Mouse (Mus musculus) G1E (cell line): ENCODE measurements around the gene Tmem156. TPM values are rescaled to one million over a fixed set of nuclear protein-coding genes. Genes with fewer than 3 reads are reported as not detected.

Experiments
- ATAC-seq: 2 replicates; pipeline ENCODE4 v1.8.0; 2016; ENCODE audit warnings: mild to moderate bottlenecking; ENCODE audit not compliant: insufficient number of reproducible peaks, poor library complexity, low FRiP score, severe bottlenecking; ENCODE audit errors: extremely low read depth
- DNase-seq: peaks from one replicate; pipeline ENCODE4 v3.0.0; 2012; ENCODE audit warnings: low spot score
- H3K27me3 ChIP-seq: 2 replicates; pipeline ENCODE4 v1.6.1; 2012; ENCODE audit warnings: mild to moderate bottlenecking, low read length, inconsistent platforms; ENCODE audit not compliant: insufficient read depth
- H3K36me3 ChIP-seq: replicated peaks from 2 replicates; pipeline ENCODE3; 2012; ENCODE audit warnings: mild to moderate bottlenecking, inconsistent platforms
- H3K4me1 ChIP-seq: 2 replicates; pipeline ENCODE4 v1.6.1; 2012; ENCODE audit warnings: low read depth, low read length, inconsistent platforms, mixed read lengths; ENCODE audit not compliant: insufficient read depth
- H3K4me3 ChIP-seq: 2 replicates; pipeline ENCODE4 v1.5.1; 2012; ENCODE audit warnings: low read depth, mild to moderate bottlenecking, inconsistent platforms, low read length, moderate library complexity, mixed read lengths
- H3K9me3 ChIP-seq: replicated peaks from 2 replicates; pipeline ENCODE4 v1.6.1; 2012; ENCODE audit warnings: inconsistent platforms
- CTCF ChIP-seq: IDR thresholded peaks from 2 replicates; pipeline ENCODE4 v1.5.1; 2012; ENCODE audit warnings: low read depth, low read length, inconsistent platforms, mixed read lengths
- GATA1 ChIP-seq: IDR thresholded peaks from 2 replicates; pipeline ENCODE4 v1.6.1; 2012; ENCODE audit warnings: borderline replicate concordance, low read length, inconsistent platforms, mixed read lengths
- GATA2 ChIP-seq: IDR thresholded peaks from 2 replicates; pipeline ENCODE4 v1.6.1; 2012; ENCODE audit warnings: low read depth, low read length, inconsistent platforms, borderline replicate concordance
- POLR2AphosphoS5 ChIP-seq: IDR thresholded peaks from 2 replicates; pipeline ENCODE4 v1.6.1; 2012; ENCODE audit warnings: low read depth, low read length, inconsistent platforms; ENCODE audit not compliant: insufficient replicate concordance
- TAL1 ChIP-seq: conservative IDR thresholded peaks from 2 replicates; pipeline ENCODE4 v1.6.1; 2012; ENCODE audit warnings: low read depth, low read length, inconsistent platforms, mixed read lengths
- polyA plus RNA-seq: library from polyadenylated mRNA; stranded (reverse); fragments of >175 nt; gene quantifications from 2 replicates; pipeline ENCODE4 v1.2.3, GENCODE M21; 2012
- total RNA-seq, 2 experiments: library from RNA; stranded (forward) in 1 of 2; stranded (reverse) in 1 of 2; fragments of 200-1000 nt in 1 of 2; fragments of >200 nt in 1 of 2; fragmentation: Nextera tagmentation in 1 of 2; gene quantifications; 2 replicates each; pipeline ENCODE4 v1.2.3; 2014 to 2017

Gene Tmem156
- total and polyA plus RNA-seq, 3 experiments: 2.7 TPM; not detected in 2

GRCm38 (mm10) chr5:65045642-65046370, 46.1 kb downstream of the Tmem156 start:
- Histone ChIP-seq H3K27me3 (peaks cover 3% of the 10 kb centered on the region; the same call in 1 of the 2 replicates), H3K9me3 (no peaks in the 10 kb centered on the region), H3K4me1 (no peaks in the 10 kb centered on the region), H3K36me3 (no peaks in the 10 kb centered on the region), H3K4me3 (no peak overlapping the region)
- ATAC-seq: no peak
- no peak for DNase-seq
- no peak for TF ChIP-seq POLR2AphosphoS5
- no peak for TF ChIP-seq TAL1
- no peak for TF ChIP-seq GATA1
- TF ChIP-seq CTCF: no peak

GRCm38 (mm10) chr5:65043407-65043895, 48.5 kb downstream of the Tmem156 start:
- ATAC-seq (no peak), DNase-seq (no peak)
- Histone ChIP-seq H3K36me3 (no peaks in the 10 kb centered on the region), H3K27me3 (peaks cover 3% of the 10 kb centered on the region; the same call in 1 of the 2 replicates), H3K4me3 (no peak overlapping the region), H3K4me1 (no peaks in the 10 kb centered on the region), H3K9me3 (no peaks in the 10 kb centered on the region)
- no peak for TF ChIP-seq GATA1
- TF ChIP-seq POLR2AphosphoS5: no peak
- TF ChIP-seq TAL1: no peak
- TF ChIP-seq GATA2: no peak
- no peak for TF ChIP-seq CTCF

GRCm38 (mm10) chr5:65040463-65040862, 51.5 kb downstream of the Tmem156 start:
- no peaks in the 10 kb centered on the region for H3K36me3 ChIP-seq
- no peak overlapping the region for H3K4me3 ChIP-seq
- no peak for ATAC-seq
- no peaks in the 10 kb centered on the region for H3K4me1 ChIP-seq
- no peak for TF ChIP-seq CTCF
- no peak for TF ChIP-seq POLR2AphosphoS5
- TF ChIP-seq GATA2: no peak
- TF ChIP-seq GATA1: no peak
- TF ChIP-seq TAL1: no peak
- no peaks in the 10 kb centered on the region for H3K9me3 ChIP-seq
- H3K27me3 ChIP-seq: no peaks in the 10 kb centered on the region
- no peak for DNase-seq

GRCm38 (mm10) chr5:65038811-65039571, 52.9 kb downstream of the Tmem156 start:
- H3K4me1 ChIP-seq: no peaks in the 10 kb centered on the region
- H3K9me3 ChIP-seq: no peaks in the 10 kb centered on the region
- no peak overlapping the region for H3K4me3 ChIP-seq
- no peak for TF ChIP-seq GATA1
- TF ChIP-seq GATA2: no peak
- no peak for TF ChIP-seq POLR2AphosphoS5
- TF ChIP-seq TAL1: no peak
- TF ChIP-seq CTCF: no peak
- no peak for DNase-seq
- no peak for ATAC-seq
- no peaks in the 10 kb centered on the region for H3K36me3 ChIP-seq
- H3K27me3 ChIP-seq: no peaks in the 10 kb centered on the region

- H3K4me1 ChIP-seq: no peaks in the 10 kb centered on the region
- no peak for TF ChIP-seq GATA1
- TF ChIP-seq TAL1: no peak
- TF ChIP-seq POLR2AphosphoS5: no peak
- no peaks in the 10 kb centered on the region for H3K9me3 ChIP-seq
- DNase-seq (no peak), ATAC-seq (no peak)
- no peaks in the 10 kb centered on the region for H3K27me3 ChIP-seq
- no peak overlapping the region for H3K4me3 ChIP-seq
- no peaks in the 10 kb centered on the region for H3K36me3 ChIP-seq
These were observed 53.6 kb downstream of the Tmem156 start for GRCm38 (mm10) chr5:65038305-65038704.

GRCm38 (mm10) chr5:65036597-65036996, 55.3 kb downstream of the Tmem156 start:
- no peaks in the 10 kb centered on the region for H3K4me1 ChIP-seq
- TF ChIP-seq GATA1: no peak
- no peak for TF ChIP-seq POLR2AphosphoS5
- TF ChIP-seq CTCF: no peak
- no peak for TF ChIP-seq GATA2
- no peak for TF ChIP-seq TAL1
- H3K9me3 ChIP-seq: no peaks in the 10 kb centered on the region
- no peak overlapping the region for H3K4me3 ChIP-seq
- DNase-seq: no peak
- H3K27me3 ChIP-seq: no peaks in the 10 kb centered on the region; the same call in 1 of the 2 replicates
- ATAC-seq: no peak
- no peaks in the 10 kb centered on the region for H3K36me3 ChIP-seq

GRCm38 (mm10) chr5:65028019-65028418, 63.9 kb downstream of the Tmem156 start:
- no peak overlapping the region for H3K4me3 ChIP-seq
- peaks cover 3% of the 10 kb centered on the region; the same call in 1 of the 2 replicates for H3K27me3 ChIP-seq
- H3K4me1 ChIP-seq: no peaks in the 10 kb centered on the region
- ATAC-seq (no peak), DNase-seq (no peak)
- TF ChIP-seq GATA1: no peak
- TF ChIP-seq CTCF: no peak
- no peak for TF ChIP-seq POLR2AphosphoS5
- TF ChIP-seq TAL1: no peak
- no peak for TF ChIP-seq GATA2
- H3K9me3 ChIP-seq: no peaks in the 10 kb centered on the region
- no peaks in the 10 kb centered on the region for H3K36me3 ChIP-seq
